Mouse (Mus musculus): Measurements from ENCODE around the gene Cd53.

- no peak for TF ChIP-seq FLI1 (IDR thresholded peaks at IDR 0.05; ENCODE audit: low read length)
- TF ChIP-seq GATA1 (IDR thresholded peaks at IDR 0.05; ENCODE audit: borderline replicate concordance, low read length), result no peak
These were observed at the start of gene Cd53 for GRCm38 (mm10) chr3:106789930-106790329.

All from megakaryocyte, embryonic 14.5 days (primary cell).